Mouse (Mus musculus) megakaryocyte, adult 5-6 weeks (primary cell): ENCODE results near the gene Il9. TPM values are rescaled to one million over a fixed set of nuclear protein-coding genes. Genes with fewer than 3 reads are reported as not detected.

Experiments
- ATAC-seq: 2 replicates; pipeline ENCODE4 v1.8.0; 2016; ENCODE audit warnings: mild to moderate bottlenecking, inconsistent platforms; ENCODE audit not compliant: poor library complexity, severe bottlenecking
- total RNA-seq, 2 experiments: library from RNA; stranded (forward) in 1 of 2; stranded (reverse) in 1 of 2; fragments of 153-499, 151-499 nt in 1 of 2; fragments of 221-1000, 200-1000 nt in 1 of 2; gene quantifications; 2 replicates each; pipeline versions ENCODE4 v1.2.3 to v1.2.4; 2015 to 2017

Il9 gene
- not detected in 2 replicates for total RNA-seq (2015)
- total RNA-seq (2017) = not detected in 2 replicates

GRCm38 (mm10) chr13:56482146-56482545, at the start of gene Il9:
Il9 (minus strand) TSS chr13:56482246.
- ATAC-seq = no peak

GRCm38 (mm10) chr13:56529685-56530084, 47.6 kb upstream of the Il9 start:
- no peak for ATAC-seq

GRCm38 (mm10) chr13:56529031-56529430, 47.0 kb upstream of the Il9 start:
- peak; percentile 72 for ATAC-seq

GRCm38 (mm10) chr13:56528281-56528680, 46.2 kb upstream of the Il9 start:
- ATAC-seq = no peak

GRCm38 (mm10) chr13:56527846-56528245, 45.8 kb upstream of the Il9 start:
- no peak for ATAC-seq

GRCm38 (mm10) chr13:56526871-56527270, 44.8 kb upstream of the Il9 start:
- no peak for ATAC-seq

GRCm38 (mm10) chr13:56522821-56523167, 40.7 kb upstream of the Il9 start:
- ATAC-seq = no peak

GRCm38 (mm10) chr13:56522081-56522820, 40.2 kb upstream of the Il9 start, which contains the start of gene Fbxl21:
Fbxl21 (plus strand) TSS chr13:56522472.
- ATAC-seq = peak; percentile 99

- ATAC-seq = no peak
Measured at GRCm38 (mm10) chr13:56516816-56517215, 34.8 kb upstream of the Il9 start.

GRCm38 (mm10) chr13:56516311-56516710, 34.3 kb upstream of the Il9 start:
- no peak for ATAC-seq

GRCm38 (mm10) chr13:56513595-56513994, 31.5 kb upstream of the Il9 start:
- ATAC-seq = no peak

GRCm38 (mm10) chr13:56509796-56510195, 27.8 kb upstream of the Il9 start:
- no peak for ATAC-seq

GRCm38 (mm10) chr13:56506871-56507496, 24.9 kb upstream of the Il9 start:
- ATAC-seq = peak; percentile 72

GRCm38 (mm10) chr13:56501866-56502420, 19.9 kb upstream of the Il9 start:
- no peak for ATAC-seq

- no peak for ATAC-seq
Measured at GRCm38 (mm10) chr13:56500636-56501035, 18.6 kb upstream of the Il9 start.

GRCm38 (mm10) chr13:56500132-56500531, 18.1 kb upstream of the Il9 start:
- ATAC-seq = no peak

GRCm38 (mm10) chr13:56494440-56494839, 12.4 kb upstream of the Il9 start:
- ATAC-seq = no peak

GRCm38 (mm10) chr13:56488012-56488411, 6.0 kb upstream of the Il9 start:
- ATAC-seq = no peak

GRCm38 (mm10) chr13:56478027-56478426, 4.0 kb downstream of the Il9 start:
- no peak for ATAC-seq

GRCm38 (mm10) chr13:56477271-56477670, 4.8 kb downstream of the Il9 start:
- ATAC-seq = peak; percentile 64

GRCm38 (mm10) chr13:56476790-56477189, 5.3 kb downstream of the Il9 start:
- ATAC-seq = peak; percentile 73

- peak; percentile 77 for ATAC-seq
Measured at GRCm38 (mm10) chr13:56475363-56475762, 6.7 kb downstream of the Il9 start.
